Mouse (Mus musculus): ENCODE measurements around the gene Smarca2.
A peak's percentile ranks its signal among the peaks of the same experiment; 100 is the strongest.

The Smarca2 gene

DNA sequence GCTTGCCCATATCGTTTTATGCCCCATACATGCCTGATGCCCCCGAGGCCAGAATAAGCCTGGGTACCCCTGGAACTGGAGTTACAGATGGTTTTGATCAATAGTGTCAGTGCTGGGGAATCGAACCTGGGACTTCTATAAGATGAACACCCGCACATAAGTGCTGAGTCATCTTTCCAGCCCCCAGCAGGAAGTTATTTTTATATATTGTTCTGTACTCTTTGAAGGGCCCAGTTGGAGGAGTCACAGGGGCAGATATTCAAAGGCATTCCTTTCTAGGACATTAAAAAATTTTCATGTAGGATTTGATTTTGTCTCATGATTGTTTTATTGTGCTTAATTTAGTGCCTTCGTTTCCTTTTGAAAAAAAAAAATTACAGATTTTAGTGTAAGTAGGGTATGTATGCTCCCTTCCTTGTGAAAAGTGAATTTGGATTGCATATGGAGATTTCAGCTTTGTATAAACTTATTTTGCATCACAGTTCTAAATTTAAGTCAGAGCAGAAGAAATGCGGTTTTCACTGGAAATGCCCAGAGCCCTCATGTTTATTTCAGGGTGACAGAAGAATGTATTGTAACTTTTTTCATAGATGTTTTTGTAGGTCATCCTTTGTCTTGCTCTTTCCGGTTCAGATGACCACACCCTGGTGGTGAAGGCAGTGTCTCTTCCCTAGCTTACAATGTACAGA, 45.9 kb downstream of the Smarca2 start:
- TF ChIP-seq GATA4 (IDR thresholded peaks at IDR 0.05; ENCODE audit: insufficient replicate concordance, low read length), result no peak

DNA sequence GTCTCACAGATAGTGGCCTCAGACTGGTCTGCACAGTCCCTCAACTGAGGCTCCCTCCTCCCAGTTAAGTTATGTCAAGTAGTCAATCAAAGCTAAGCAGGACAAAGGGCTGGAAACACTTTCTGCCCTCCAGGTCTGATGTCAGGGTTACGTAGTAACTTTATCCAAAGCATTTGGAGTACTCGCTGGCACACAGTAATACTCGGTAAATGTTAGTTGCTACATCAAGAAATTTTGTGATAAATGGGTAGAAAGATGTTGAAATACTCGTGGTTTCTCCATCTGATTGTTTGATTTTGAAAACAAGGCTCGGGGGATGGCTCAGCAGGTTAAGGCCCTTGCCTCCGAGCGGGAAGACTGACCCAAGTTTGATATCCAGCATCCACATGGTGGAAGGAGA, 53.5 kb downstream of the Smarca2 start:
- no peak for TF ChIP-seq GATA4 (IDR thresholded peaks at IDR 0.05; ENCODE audit: insufficient replicate concordance, low read length)

DNA sequence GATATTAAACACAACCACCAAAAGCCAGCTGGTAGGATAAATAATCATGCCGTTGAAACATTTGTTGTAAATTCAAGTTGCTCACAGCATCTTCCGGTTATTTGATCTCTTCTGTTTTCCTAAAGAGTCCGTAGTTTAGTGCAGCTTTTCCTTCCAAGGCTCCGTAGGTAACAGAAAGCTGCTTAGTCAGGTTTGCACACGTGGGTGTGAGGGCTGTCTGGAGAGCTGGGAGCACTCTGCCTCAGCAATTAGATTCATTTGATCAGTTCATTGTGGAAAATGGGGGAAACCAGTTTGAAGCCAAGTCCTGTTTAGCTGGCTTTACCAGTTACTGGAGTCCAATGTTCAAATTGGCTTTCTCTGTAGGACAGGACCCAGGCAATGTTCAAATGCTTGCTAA, 55.1 kb downstream of the Smarca2 start:
- no peak for TF ChIP-seq GATA4 (IDR thresholded peaks at IDR 0.05; ENCODE audit: insufficient replicate concordance, low read length)

DNA sequence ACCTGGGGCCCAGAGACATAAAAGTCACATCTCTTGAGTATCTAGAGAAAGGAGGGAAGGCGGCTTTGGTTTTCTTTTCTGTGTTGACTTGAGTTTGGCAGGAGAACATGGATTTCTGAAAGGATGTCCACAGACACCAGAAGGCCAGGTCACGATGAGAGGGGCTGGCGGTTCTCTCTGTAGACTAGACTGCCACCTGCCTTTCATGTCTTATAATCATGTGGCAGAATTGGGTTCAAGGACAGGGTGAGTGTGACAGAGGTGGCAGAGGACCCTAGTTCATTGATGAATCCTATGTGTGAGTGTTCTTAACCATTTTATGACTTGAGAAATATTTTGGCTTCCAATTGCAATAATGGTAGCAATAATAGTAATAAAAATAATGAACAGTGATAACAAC, 56.3 kb downstream of the Smarca2 start:
- TF ChIP-seq GATA4 (IDR thresholded peaks at IDR 0.05; ENCODE audit: insufficient replicate concordance, low read length), result no peak

DNA sequence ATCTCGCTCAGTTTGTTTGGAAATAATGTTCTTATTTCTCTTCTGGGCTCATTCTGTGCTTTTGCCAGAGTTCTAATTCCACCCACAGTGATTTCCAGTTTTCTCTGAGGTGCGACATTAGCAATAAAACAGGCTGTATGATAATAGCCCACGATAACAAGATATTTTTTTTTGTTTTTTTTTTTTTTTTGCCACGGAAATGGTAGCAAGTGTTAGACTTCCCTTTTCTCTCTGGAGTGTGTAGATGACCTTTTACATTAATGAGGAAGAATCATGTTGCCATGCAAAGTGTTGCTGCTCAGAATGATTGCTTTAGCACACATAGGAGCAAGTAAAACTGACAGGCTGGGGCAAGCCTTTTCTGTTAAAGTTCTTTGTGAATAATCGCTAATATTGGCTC, 61.5 kb downstream of the Smarca2 start:
- TF ChIP-seq GATA4 (IDR thresholded peaks at IDR 0.05; ENCODE audit: insufficient replicate concordance, low read length), result no peak

DNA sequence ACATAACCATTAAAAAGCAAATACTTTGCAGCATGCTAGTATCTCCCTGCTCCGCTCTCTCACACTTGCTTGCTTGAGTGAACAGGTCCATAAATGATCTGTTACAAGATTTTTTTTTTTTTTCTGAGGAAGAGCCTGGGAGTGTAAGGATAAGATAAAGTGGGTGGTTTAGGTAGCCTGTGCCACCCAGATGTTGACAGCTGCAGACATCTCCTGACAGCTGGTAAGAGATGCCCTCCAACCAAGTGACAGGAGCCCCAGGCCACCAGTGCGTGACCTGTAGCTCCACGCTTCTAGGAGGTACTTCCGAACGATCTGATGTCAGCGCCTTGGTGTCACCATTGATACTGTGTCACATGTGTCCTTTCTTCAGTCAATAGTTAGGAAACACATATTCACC, 65.2 kb downstream of the Smarca2 start:
- no peak for TF ChIP-seq GATA4 (IDR thresholded peaks at IDR 0.05; ENCODE audit: insufficient replicate concordance, low read length)

DNA sequence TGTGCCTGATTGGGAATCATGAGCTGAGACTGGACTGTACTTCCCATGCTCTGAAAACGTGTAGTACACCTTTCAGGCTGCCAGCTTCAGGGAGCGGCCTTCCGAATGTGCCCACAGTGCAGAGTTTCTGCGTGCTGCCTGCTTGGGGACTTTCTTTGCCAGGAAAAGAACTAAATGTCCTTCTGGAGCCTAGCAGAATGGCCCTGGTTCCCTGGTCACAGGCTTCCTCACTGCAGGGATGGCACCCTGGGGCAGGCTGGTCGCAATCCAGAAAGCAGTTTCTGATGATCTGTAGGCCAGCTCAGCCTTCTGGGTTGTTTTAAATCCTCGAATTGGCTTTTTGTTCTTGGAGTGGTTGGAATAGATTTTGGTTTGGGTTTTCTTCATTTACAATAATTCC, 71.1 kb downstream of the Smarca2 start:
- no peak for TF ChIP-seq GATA4 (IDR thresholded peaks at IDR 0.05; ENCODE audit: insufficient replicate concordance, low read length)

DNA sequence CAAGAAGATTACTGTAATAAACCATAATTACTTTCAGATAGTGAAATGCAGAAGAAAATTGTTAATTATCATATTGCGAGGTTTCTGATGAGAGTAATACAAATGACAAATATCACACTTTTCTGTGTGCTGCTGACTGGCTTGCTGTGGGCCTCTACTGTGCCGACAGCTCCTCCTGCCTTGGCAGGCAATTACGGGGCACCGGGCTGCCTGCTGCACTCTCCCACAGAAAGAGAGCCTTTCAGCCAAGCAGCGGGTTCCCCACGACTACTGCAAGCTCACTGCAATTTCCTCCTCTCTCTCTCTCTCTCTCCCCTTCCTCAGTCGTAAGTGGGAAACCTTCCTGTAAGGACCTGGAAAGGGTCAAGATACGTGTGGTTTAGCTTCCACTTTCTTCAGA, 73.7 kb downstream of the Smarca2 start:
- TF ChIP-seq GATA4 (IDR thresholded peaks at IDR 0.05; ENCODE audit: insufficient replicate concordance, low read length), result no peak

DNA sequence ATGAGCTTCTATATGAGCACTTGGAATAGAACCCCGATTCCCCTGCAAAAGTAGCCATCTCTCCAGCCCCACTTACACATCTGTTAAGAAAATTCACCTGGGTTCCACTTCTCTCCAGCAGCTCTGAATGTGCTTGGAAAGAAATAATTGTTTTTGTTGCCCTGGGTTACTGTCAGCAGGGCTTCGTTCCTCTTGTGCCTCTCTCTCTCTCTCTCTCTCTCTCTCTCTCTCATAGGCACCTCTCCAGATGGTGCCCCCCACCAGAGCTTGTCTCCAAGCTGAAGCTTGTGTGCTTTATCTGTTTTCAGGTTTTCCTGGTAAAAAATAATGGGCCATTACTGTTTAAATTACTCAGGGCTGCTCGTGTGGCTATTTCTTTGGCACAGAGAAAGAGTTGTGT, 74.8 kb downstream of the Smarca2 start:
- no peak for TF ChIP-seq GATA4 (IDR thresholded peaks at IDR 0.05; ENCODE audit: insufficient replicate concordance, low read length)

DNA sequence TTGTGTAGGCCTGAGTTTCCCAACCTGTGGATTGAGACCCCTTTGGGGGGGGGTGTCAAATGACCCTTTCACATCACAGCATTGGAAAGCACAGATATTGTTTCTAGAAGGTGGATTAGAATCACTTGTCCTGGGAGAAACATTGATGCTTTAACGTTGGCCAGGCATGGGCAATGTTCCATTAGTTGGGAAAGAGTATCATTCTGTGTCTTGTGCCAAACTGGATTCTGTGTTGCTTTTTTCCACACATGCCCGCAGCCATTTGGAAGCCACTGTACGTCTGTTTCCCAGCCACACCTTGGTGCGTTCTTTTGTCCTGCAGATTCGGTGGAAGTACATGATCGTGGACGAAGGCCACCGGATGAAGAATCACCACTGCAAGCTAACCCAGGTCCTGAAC, 76.7 kb downstream of the Smarca2 start:
- no peak for TF ChIP-seq GATA4 (IDR thresholded peaks at IDR 0.05; ENCODE audit: insufficient replicate concordance, low read length)

DNA sequence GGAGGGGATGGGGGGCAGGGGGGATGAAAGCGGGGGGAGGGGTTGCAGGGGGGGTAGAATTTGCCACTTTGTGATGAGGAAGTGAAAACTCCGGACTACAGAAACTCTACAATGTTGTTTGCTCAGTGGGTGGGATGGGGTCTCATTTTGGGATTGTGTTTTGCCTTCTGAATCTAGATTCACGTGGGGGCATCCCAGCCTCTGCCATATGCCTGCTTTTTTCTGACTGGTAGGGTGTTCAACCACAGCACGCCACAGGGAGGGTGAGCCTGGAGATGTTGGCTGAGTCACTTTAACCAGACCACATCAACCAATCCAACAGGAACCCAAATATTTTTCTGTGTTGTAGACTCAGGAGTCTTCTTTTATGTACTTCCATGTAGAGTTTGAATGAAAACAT, 77.3 kb downstream of the Smarca2 start:
- no peak for TF ChIP-seq GATA4 (IDR thresholded peaks at IDR 0.05; ENCODE audit: insufficient replicate concordance, low read length)

DNA sequence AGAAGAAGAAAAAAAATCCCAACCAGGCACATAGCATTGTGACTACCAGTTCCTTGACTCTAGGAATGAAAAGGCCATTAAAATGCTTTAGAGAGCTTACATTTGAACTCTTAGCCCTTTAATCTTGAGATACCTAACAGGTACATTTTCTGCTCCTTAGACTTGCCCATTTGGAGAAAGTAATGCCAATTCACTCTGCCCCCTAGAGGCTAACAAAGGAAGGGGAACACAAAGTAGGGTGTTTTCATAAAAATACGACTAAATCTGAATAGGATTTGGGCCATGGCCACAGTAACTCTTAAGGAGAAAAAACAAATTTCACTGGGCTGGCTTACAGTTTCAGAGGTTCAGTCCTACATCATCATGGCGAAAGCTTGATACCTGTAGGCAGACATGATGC, 77.9 kb downstream of the Smarca2 start:
- TF ChIP-seq GATA4 (IDR thresholded peaks at IDR 0.05; ENCODE audit: insufficient replicate concordance, low read length), result no peak

DNA sequence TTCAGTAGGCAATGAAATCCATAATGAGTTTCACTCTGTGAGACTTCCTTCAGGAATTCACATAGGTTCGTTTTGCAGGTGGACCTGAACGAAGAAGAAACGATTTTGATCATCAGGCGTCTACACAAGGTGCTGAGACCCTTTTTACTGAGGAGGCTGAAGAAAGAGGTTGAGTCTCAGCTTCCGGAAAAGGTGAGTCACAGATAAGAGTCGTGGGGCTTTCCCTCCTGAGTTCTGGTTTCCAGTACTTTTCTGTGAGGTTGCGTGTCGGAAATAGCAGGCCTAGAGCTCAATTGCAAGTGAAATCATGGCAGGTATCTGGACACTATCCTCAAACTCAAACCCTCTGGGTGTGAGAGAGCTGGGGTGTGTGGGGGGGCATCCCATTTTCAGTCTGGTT, 78.9 kb downstream of the Smarca2 start:
- TF ChIP-seq GATA4 (IDR thresholded peaks at IDR 0.05; ENCODE audit: insufficient replicate concordance, low read length), result no peak

DNA sequence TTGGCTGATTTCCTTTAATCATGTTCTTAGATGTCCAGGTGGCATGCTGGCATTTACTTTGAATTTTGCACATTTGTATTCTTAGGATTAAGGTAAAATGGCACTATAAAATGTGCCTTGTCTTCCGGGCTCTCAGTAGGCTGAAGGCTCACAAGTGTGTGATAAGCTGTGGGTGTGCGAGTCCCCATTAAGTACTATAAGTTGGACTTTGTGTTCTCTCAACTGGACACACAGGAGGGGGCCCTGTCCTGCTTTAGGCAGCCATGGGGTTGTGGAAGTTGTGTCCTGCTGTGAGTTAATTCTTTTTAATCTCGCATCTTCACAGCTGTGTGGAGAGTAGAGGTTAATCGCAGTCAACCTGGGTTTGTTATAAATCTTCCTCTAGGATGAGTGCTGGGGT, 85.7 kb downstream of the Smarca2 start:
- TF ChIP-seq GATA4 (IDR thresholded peaks at IDR 0.05; ENCODE audit: insufficient replicate concordance, low read length), result no peak

DNA sequence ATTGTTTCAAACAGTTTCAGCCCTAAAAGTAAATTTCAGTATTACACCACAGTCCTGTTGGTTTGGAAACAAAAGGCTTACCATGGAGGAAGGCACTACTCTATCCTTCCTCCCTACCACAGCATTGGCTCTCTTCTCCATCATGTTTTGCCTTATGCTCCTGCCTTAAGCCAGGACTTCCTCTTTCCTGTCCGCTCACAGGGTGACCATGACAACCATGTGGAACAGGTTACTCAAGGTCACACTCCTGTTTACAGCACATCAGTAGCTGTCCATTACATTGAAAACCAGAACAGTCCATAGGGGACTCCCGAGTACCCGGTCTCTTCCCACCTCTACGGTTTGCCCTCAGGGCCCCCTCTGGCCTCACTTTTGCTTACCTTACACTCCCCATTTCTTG, 92.3 kb downstream of the Smarca2 start:
- TF ChIP-seq GATA4 (IDR thresholded peaks at IDR 0.05; ENCODE audit: insufficient replicate concordance, low read length), result no peak

DNA sequence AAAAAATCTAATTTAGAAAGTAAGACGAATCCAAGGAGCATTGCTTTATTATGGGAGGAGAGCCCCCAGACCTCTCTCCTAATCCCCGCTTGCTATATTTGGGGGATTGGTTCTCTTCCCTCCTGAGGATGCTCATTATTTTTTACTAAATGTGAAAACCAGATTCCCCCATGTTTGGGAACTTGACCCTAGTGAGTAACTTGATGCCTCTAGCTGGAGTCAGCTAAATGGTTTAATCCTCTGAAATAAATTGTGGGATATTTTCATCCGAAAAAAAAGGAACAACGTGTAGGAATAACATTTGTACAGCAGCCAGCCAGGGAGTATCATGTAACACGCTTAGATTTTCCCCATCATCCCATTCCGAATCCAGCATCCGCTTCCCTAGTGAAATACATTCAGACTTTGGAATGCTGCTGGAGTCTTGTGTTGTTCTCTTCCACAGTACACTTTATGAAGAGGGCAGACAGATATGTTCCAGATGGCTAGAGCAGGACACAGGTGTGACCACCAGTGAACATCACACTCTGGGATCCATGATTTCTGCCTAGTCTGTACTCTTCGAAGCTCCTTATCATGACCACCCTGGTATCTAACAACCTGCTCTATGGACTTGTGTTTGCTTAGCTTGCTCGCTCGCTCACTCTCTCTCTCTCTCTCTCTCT, 99.8 kb downstream of the Smarca2 start:
- no peak for TF ChIP-seq GATA4 (IDR thresholded peaks at IDR 0.05; ENCODE audit: insufficient replicate concordance, low read length)

DNA sequence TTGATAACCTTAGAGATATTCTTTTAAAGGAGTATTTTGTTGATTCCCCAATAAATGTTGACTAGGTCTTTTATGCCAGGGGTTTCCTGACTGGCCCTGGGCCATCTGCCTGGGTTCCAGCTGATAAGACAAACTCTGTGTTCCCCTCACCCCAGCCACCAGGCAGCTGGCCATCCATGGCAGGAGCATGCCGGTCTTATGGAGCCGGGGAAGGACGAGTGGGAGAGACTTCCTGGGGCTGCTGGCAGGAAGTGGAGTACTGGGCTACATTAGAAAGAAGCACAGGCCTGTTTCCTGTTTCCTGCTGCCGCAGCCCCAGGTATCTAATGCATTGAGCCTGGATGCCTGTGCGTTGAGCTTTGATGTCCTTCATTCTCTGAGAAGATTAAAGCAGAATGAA, 102.1 kb downstream of the Smarca2 start:
- peak; percentile 23; the same call in 1 of the 2 replicates for TF ChIP-seq GATA4 (IDR thresholded peaks at IDR 0.05; ENCODE audit: insufficient replicate concordance, low read length)

Measured in liver, adult (tissue).